Mouse (Mus musculus) limb, embryonic 14.5 days (tissue): ENCODE data around the gene Zbtb20. TPM values are rescaled to one million over a fixed set of nuclear protein-coding genes. Genes with fewer than 3 reads are reported as not detected.

Experiments
- ATAC-seq: fragments of 200-750 bp; cut with Nextera tagmentation; 2 replicates; pipeline ENCODE4 v1.8.0; 2017; ENCODE audit warnings: low read depth, moderate number of reproducible peaks, moderate TSS enrichment; ENCODE audit not compliant: low FRiP score
- DNase-seq: peaks from one replicate; pipeline ENCODE4 v3.0.0-alpha.2; 2015; ENCODE audit warnings: low spot score
- H3K27ac ChIP-seq: fragments of 300-500 bp; sonication (generic); replicated peaks from 2 replicates; pipeline ENCODE4 v1.5.1; 2014; ENCODE audit warnings: low read depth, mild to moderate bottlenecking, low read length, moderate library complexity, mixed read lengths
- H3K27me3 ChIP-seq: fragments of 300-500 bp; sonication (generic); 2 replicates; pipeline ENCODE4 v1.6.1; 2014; ENCODE audit warnings: low read length, mixed read lengths; ENCODE audit not compliant: control insufficient read depth, insufficient read depth
- H3K36me3 ChIP-seq: fragments of 300-500 bp; sonication (generic); 2 replicates; pipeline ENCODE4 v1.6.1; 2014; ENCODE audit warnings: mild to moderate bottlenecking, low read length, moderate library complexity, mixed read lengths; ENCODE audit not compliant: control insufficient read depth, insufficient read depth
- H3K4me1 ChIP-seq: fragments of 300-500 bp; sonication (generic); 2 replicates; pipeline ENCODE4 v1.6.1; 2014; ENCODE audit warnings: antibody characterized with exemption, low read length, mixed read lengths; ENCODE audit not compliant: control insufficient read depth, insufficient read depth
- H3K4me2 ChIP-seq: fragments of 300-500 bp; sonication (generic); replicated peaks from 2 replicates; pipeline ENCODE4 v1.6.1; 2014; ENCODE audit warnings: low read depth, mild to moderate bottlenecking, low read length, moderate library complexity; ENCODE audit not compliant: severe bottlenecking
- H3K4me3 ChIP-seq: fragments of 300-500 bp; sonication (generic); replicated peaks from 2 replicates; pipeline ENCODE4 v1.5.1; 2014; ENCODE audit warnings: low read length
- H3K9ac ChIP-seq: fragments of 300-500 bp; sonication (generic); 2 replicates; pipeline ENCODE4 v1.6.1; 2014; ENCODE audit warnings: mild to moderate bottlenecking, low read depth, low read length, moderate library complexity; ENCODE audit not compliant: severe bottlenecking
- H3K9me3 ChIP-seq: fragments of 300-500 bp; sonication (generic); 2 replicates; pipeline ENCODE4 v1.6.1; 2016; ENCODE audit warnings: low read length; ENCODE audit not compliant: control insufficient read depth
- POLR2A ChIP-seq: fragments of 200-500 bp; IDR thresholded peaks from 2 replicates; pipeline ENCODE4 v1.8.0; 2012; ENCODE audit warnings: inconsistent platforms, mild to moderate bottlenecking, moderate library complexity, borderline replicate concordance; ENCODE audit not compliant: insufficient read depth, insufficient read length; ENCODE audit errors: extremely low read depth
- WGBS: fragments of 180-500 bp; shearing (Covaris S2); extraction: QIAGEN DNeasy Blood & Tissue Kit; methylation state at CpG from one replicate; pipeline ENCODE4 v1.1.7; 2014; 5-methylcytosine and 5-hydroxymethylcytosine counted together
- polyA plus RNA-seq, 2 experiments: library from polyadenylated mRNA; depleted of rRNA in 1 of 2; stranded (reverse) in 1 of 2; unstranded in 1 of 2; fragments of >200 nt; fragmentation: Nextera tagmentation in 1 of 2; extraction: Ambion mirVana in 1 of 2; gene quantifications; 2 replicates each; pipeline versions ENCODE4 v1.2.1 to v1.2.3; 2012 to 2014

Gene Zbtb20
- polyA plus RNA-seq, 2 experiments = 2.5 to 17.6 TPM

DNA sequence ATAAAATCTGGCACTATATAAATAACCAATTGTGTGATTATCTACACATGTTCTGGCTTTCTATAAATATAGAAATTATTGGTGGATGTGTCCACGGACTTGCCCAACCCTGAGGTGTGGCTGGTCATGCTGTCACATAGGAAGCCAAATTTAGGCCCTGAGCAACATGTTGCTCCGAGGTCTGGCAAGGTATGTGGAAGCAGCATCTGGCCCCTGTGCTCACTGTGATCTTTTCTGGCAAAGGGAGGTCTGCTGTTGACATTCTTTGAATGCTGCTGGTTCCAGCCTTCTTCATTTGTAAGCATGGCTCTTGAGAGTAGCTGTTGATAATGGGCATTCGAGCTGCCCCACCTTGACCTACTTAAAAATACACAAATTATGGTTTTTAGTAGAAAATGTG is 35.0 kb downstream of the Zbtb20 start:
- H3K27ac ChIP-seq = no peak overlapping the region
- H3K4me1 ChIP-seq = peaks cover 11% of the 10 kb centered on the region; the same call in 1 of the 2 replicates
- no peak overlapping the region for H3K9ac ChIP-seq
- no peak for ATAC-seq
- DNase-seq = no peak
- no peak overlapping the region for H3K4me2 ChIP-seq
- no peaks in the 10 kb centered on the region for H3K9me3 ChIP-seq
- H3K27me3 ChIP-seq = no peaks in the 10 kb centered on the region
- no peak overlapping the region for H3K4me3 ChIP-seq
- no peak for TF ChIP-seq POLR2A
- 56% methylated on average over 3 of the region's 3 CpGs for WGBS
- H3K36me3 ChIP-seq = no peaks in the 10 kb centered on the region

DNA sequence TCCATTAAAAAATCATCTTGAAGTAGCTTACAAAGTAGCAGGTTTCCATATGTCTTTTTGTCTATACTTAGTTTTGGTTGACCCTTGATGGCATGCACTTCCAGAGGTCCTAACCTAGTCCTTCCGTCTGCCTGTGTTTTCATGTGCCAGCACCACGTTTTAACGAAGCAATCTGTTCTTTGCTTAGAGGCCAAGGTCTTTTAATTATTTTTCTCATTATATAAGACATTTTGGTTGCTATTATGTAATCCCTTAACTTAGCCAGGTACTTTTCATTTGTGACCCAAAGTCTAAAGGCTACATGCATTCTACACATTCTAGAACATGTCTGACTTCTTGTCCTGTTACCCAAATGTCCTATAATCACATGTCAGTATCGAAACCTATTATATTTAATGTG is 35.6 kb downstream of the Zbtb20 start:
- Histone ChIP-seq H3K4me2 (no peak overlapping the region), H3K9me3 (no peaks in the 10 kb centered on the region), H3K36me3 (no peaks in the 10 kb centered on the region), H3K4me1 (peaks cover 11% of the 10 kb centered on the region; the same call in 1 of the 2 replicates), H3K9ac (no peak overlapping the region), H3K27me3 (no peaks in the 10 kb centered on the region), H3K4me3 (no peak overlapping the region), H3K27ac (no peak overlapping the region)
- WGBS = 68% methylated on average over 4 of the region's 4 CpGs
- DNase-seq (no peak), ATAC-seq (no peak)
- TF ChIP-seq POLR2A = no peak

- no peaks in the 10 kb centered on the region for H3K27me3 ChIP-seq
- no peak for ATAC-seq
- WGBS = 71% methylated on average over 5 of the region's 5 CpGs
- H3K9me3 ChIP-seq = no peaks in the 10 kb centered on the region
- DNase-seq = no peak
- no peak overlapping the region for H3K9ac ChIP-seq
- H3K36me3 ChIP-seq = no peaks in the 10 kb centered on the region
- no peak overlapping the region for H3K4me3 ChIP-seq
- TF ChIP-seq POLR2A = no peak
- peaks cover 11% of the 10 kb centered on the region; the same call in 1 of the 2 replicates for H3K4me1 ChIP-seq
- no peak overlapping the region for H3K27ac ChIP-seq
- no peak overlapping the region for H3K4me2 ChIP-seq
Observed at GRCm38 (mm10) chr16:42911815-42912214, 36.1 kb downstream of the Zbtb20 start.

DNA sequence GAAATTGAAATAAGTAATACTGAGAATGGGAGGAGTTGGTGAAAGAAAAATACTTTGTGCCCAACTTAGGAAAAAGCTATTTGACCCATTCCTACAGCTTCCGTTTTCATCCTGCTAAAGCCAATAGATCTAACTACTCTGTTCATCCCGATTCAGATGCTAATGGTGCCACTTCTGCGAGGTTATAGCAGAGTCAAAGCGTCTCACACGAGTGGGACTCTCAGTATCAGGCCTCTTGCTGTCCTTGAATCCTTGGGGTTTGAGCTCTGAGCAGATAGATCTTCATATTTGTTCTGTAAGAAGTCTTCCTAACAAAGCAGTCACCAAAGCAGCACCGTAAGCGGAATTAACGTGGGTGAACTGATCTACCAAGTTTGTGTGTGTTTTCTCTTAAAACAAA is 37.6 kb downstream of the Zbtb20 start:
- Histone ChIP-seq H3K36me3 (no peaks in the 10 kb centered on the region), H3K4me1 (peaks cover 11% of the 10 kb centered on the region; the same call in 1 of the 2 replicates), H3K27ac (no peak overlapping the region), H3K27me3 (no peaks in the 10 kb centered on the region), H3K9me3 (no peaks in the 10 kb centered on the region), H3K4me3 (no peak overlapping the region), H3K4me2 (no peak overlapping the region), H3K9ac (no peak overlapping the region)
- ATAC-seq (no peak), DNase-seq (no peak)
- TF ChIP-seq POLR2A = no peak
- WGBS = 75% methylated on average over 8 of the region's 8 CpGs

DNA sequence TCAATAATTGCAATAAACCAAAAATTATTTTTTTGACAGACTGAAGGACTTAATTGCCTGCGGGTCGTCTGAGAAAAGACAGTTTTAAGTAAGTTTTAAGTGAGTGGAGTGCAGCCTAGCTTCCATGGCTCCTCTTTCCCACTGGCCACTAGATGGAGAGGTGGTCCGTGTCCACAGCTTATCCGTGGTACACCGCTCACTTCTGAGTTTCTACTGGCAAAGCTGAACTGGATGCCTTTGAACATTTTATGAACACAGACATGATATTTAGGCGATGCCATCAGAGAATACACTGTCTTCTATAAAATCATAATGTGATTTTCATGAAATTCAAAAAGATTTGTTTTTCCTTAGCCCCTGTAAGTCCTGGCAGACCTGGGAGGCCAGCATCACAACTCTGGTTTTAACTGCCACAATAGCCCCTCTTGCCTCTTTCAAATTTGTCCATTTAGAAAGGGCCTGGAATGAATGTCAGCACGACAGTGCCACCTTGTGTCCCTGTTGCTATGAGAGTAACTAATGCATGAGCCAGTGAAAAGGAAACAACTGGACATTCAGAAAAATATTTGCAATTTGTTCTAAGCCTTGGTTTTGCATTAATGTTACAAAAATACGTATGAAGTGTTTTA is 38.9 kb downstream of the Zbtb20 start:
- peak; percentile 69 for DNase-seq
- Histone ChIP-seq H3K27ac (no peak overlapping the region), H3K27me3 (no peaks in the 10 kb centered on the region), H3K4me2 (no peak overlapping the region), H3K4me1 (peaks cover 11% of the 10 kb centered on the region; the same call in 1 of the 2 replicates), H3K36me3 (no peaks in the 10 kb centered on the region), H3K4me3 (no peak overlapping the region), H3K9ac (no peak overlapping the region), H3K9me3 (no peaks in the 10 kb centered on the region)
- WGBS = 39% methylated on average over 8 of the region's 8 CpGs
- ATAC-seq = peak; percentile 81
- TF ChIP-seq POLR2A = no peak
